Mouse (Mus musculus) NIH3T3 (cell line): ENCODE data around the gene Vmn1r201.

Experiments used
- DNase-seq: peaks from one replicate; pipeline ENCODE4 v3.0.0-alpha.2; 2012; ENCODE audit warnings: low read depth

Gene Vmn1r201

GRCm38 (mm10) chr13:22471623-22472022, at the start of gene Vmn1r201:
Vmn1r201 (plus strand) TSS chr13:22471923.
- no peak for DNase-seq

DNA sequence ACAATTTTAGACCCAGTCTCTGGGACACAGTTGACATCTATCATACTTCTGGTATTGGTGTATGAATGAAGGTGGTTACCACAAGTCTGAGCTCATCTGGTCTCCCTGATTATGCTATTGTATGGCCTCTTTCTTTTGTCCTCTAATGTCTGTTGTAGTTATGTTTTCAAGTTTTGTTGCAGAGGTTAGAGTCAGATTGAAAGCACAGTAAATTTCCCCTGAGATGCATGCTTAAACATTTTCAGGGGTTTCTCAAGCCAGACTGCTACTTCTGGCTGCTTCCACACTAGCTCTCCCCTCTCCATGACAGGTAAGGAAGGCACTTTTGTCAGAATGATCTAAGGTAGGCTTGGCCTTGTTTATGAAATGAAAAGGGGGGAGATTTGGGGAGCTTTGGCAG, 16.6 kb upstream of the Vmn1r201 start:
- no peak for DNase-seq

- DNase-seq: no peak
These were observed 30.7 kb downstream of the Vmn1r201 start for GRCm38 (mm10) chr13:22502431-22502830.

DNA sequence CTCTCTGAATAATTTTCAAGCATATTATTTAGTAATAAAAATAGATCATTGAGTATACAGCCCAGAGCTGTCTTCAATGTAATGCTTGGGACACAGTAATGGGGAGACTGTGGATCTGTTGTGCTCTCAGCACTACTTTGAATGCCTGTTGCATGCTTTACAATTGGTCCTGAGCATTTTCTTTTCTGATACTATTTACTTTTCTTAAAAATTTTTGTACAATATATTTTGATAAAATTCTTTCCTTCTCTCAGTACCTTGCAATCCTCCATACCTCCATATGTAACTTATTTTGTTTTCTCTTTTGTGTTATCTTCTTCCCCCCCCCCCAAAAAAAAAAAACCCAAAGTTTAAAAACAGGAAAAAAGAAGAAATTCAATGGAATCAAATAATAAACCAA, 33.6 kb downstream of the Vmn1r201 start, which contains the start of gene Vmn1r202:
Gene Vmn1r202, minus strand, starts transcription at position 101 of the 400 bp plus-strand sequence.
- DNase-seq: no peak

DNA sequence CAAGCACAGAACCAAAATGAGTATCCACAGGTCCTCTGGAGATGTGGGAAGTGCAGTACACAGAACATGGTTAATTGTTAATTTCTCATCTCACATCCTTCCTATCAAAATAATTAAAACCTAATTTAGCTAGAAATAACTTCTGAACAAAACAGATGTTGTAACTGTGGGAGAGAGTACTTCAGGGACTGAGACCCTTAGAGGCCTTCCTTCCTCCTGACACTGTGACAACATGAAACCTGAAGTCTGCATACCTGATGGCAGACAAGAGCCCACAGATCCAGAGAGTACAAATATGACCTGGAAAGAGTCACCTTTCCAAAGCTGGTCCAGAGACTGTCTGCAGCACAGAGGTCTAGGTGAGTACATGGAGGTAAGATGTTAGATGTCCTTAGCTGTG, 46.1 kb downstream of the Vmn1r201 start, which contains the start of gene Vmn1r203:
Gene Vmn1r203, plus strand, starts transcription at position 301 of the 400 bp plus-strand sequence.
- DNase-seq: no peak
